Mouse (Mus musculus) common myeloid progenitor, adult 5-6 weeks (primary cell): Measurements from ENCODE around the gene Ncbp2. TPM values are rescaled to one million over a fixed set of nuclear protein-coding genes. Genes with fewer than 3 reads are reported as not detected.

Experiments
- ATAC-seq: replicated peaks from 2 replicates; pipeline ENCODE4 v1.8.0; 2016; ENCODE audit warnings: low read depth, mild to moderate bottlenecking, moderate TSS enrichment, inconsistent platforms; ENCODE audit not compliant: poor library complexity, severe bottlenecking
- total RNA-seq: library from RNA; stranded (forward); fragments of 200-1000, 187-1606 nt; gene quantifications from 2 replicates; pipeline ENCODE4 v1.2.3, GENCODE M21; 2017

Gene Ncbp2
- 40.9 and 46.7 TPM in 2 replicates for total RNA-seq

DNA sequence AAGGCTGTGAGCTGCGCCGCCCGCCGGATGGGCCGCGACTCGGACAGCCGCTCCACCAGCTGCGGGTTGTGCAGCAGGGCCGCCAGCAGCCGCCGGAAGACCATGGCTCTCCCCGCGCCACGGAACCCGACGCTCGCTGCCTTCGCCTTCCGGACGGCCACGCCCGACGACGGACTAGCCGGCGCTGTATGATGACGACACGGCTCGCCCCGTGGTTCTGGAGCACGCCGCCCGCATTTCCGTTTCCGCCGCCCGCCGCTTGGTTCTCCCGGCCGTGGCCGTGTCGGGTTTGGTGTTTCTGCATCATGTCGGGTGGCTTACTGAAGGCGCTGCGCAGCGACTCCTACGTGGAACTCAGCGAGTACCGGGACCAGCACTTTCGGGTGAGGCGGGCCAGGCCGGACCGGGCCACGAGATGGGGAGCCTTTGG is at the start of gene Ncbp2, which contains the start of gene 0610012G03Rik:
Gene Ncbp2 (plus strand): TSS at position 169 of the 430 bp plus-strand sequence.
Gene 0610012G03Rik (minus strand): TSS at position 150 of the 430 bp plus-strand sequence.
- peak; percentile 91 for ATAC-seq

- no peak for ATAC-seq
Observed at GRCm38 (mm10) chr16:31898546-31899326, 49.6 kb upstream of the Ncbp2 start.

DNA sequence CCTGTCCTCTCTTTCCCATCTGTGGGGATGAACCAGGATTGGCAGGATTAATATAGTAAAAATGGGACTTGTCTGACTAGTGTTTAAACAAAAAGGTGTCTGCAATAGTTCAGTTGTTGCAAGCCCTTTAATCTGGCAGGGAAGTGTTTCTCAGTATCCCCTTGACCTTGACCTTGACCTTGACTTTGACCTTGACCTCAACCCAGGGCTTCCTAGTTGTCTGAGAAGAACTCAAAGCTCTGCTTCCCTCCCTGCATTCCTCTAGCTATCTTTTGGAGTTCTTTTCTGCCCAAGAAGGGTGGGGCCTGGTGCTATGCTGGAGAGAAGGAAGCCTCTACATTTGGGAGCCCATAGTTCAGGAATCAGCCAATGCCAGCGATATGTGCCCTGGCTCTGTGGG is 46.4 kb upstream of the Ncbp2 start:
- ATAC-seq: no peak

DNA sequence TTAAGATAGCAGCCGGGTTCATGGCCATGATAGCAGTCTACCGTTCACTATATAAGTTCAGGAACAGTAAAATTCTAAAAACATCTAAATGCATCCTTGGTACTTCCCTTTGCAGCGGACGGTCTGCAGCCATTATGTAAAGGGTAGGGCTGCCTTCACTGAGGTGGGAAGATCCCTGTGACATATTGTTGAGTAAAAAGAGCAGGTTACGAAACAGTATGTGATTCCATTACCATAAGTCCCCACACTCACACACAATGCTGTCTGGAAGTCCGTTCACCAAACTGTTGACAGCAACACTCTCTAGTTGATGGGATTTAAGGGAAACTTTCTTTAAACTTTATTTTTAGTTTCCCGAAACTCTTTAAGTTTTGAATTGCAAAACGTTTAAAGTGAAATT is 45.1 kb upstream of the Ncbp2 start:
- ATAC-seq: no peak

- no peak for ATAC-seq
Observed at GRCm38 (mm10) chr16:31905331-31905730, 43.0 kb upstream of the Ncbp2 start.

- peak; percentile 22 for ATAC-seq
Observed at GRCm38 (mm10) chr16:31905891-31906825, 42.2 kb upstream of the Ncbp2 start.

GRCm38 (mm10) chr16:31906896-31907295 is 41.4 kb upstream of the Ncbp2 start:
- ATAC-seq: peak; percentile 80

- ATAC-seq: no peak
Observed at GRCm38 (mm10) chr16:31908959-31909358, 39.4 kb upstream of the Ncbp2 start.

- ATAC-seq: no peak
Observed at GRCm38 (mm10) chr16:31910281-31910847, 37.9 kb upstream of the Ncbp2 start.

DNA sequence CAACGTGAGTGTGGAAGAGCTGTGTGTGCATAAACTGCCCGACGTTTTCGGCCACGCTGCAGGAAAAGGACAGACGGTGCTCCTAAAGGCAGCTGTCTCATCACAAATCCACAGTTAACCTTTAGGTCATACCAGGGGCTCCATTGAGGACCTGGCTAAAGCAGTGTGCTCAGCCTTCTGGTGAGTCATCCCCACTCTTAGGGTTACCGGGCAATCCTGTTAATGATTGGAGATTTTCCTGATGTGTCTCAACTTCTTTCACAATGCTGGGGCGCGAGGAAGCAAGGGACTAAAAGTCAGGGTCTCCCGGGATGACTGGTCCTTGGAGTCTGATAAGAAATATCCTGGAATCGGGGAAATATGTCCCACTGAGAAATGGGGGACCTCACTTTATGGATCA is 30.5 kb upstream of the Ncbp2 start:
- no peak for ATAC-seq

DNA sequence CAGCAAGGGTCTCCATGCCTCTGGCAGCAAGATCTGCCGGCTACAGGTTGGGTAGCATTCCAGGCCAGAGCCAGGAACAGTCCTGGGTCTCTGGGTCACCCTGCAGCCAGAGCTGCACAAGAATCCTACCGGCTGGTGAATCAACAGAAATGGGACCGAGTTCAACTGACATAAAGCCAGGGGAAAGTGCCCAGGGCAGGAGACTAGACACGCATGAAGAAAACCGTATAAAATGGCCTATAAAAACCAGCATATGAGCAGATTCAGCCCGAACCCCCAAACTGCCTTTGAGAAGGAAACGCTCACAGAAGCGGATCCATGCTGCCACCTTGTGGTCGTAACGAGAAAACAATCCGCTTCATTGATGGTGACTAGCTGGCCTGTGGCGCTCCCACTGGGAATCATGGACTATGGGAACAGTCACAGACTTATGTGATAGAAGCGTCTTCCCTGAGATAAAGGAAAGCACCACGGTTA is 30.0 kb upstream of the Ncbp2 start:
- peak; percentile 95 for ATAC-seq

- no peak for ATAC-seq
Observed at GRCm38 (mm10) chr16:31924368-31924767, 23.9 kb upstream of the Ncbp2 start.

- ATAC-seq: no peak
Observed at GRCm38 (mm10) chr16:31926091-31926490, 22.2 kb upstream of the Ncbp2 start.

DNA sequence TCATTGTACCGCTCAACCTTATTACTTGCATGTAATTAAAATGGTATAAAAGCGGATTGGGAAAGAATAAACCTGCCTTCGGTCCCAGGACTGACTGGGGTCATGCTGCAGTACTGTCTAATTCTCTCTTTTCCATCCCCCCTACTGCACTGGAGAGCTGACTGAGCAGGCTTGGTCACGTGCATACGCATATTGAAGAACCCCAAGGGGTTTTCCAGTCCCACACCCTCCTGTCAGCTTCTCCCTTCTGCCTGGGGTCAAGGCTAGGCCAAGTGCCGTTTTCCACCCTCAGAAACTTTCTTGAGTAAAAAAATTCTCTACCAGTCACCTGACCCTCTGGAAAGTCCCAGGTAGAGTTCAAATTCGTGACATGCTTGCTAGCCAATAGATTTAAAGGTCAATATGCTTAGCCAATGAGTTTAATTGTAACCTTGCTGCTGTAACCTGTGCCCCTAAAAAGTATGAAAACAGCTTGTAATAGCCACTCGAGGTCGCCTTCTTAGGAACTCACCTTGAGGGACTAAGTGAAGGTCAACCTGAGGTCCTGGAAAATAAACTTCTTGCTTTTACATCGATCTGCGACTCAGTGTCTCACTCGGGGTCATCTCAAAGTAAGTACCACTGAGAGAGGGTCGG is 21.6 kb upstream of the Ncbp2 start:
- ATAC-seq: no peak

DNA sequence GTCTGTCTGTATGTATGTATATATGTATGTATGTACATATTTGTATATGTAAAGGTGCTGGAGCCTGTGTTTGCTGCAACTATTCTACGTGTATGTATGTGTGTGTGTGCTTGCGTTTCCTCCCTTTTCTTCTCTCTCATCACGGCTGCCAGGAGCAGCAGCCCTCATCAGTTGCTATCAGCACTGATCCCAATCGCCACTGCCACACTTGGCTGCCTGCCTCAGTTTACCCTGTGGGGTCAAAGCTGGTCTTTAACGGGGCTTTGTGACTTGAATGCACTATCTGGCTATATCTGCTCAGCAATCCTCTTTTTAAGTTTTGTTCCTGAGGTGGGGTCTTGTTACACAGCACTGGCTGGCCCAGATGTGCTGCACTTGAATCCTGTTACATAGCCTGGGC is 20.9 kb upstream of the Ncbp2 start:
- no peak for ATAC-seq

DNA sequence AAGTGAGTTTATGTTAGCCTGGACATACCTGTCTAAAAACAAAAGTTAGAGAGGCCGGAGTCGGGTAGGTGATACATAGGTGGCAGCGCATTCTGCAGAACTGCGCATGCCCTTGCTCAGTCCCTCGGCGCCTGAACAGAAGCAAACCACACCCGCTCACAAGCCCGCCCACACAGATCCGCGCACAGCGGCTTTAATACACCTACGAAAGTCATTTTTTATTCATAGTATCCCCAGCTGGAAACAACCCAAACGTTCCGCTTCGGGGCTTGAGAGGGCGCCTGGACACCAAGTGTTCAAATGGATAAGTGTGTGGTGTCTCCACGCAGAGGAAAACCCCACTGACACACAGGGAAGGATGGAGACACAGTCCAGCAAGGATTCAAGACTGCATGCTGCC is 17.0 kb upstream of the Ncbp2 start:
- ATAC-seq: no peak

DNA sequence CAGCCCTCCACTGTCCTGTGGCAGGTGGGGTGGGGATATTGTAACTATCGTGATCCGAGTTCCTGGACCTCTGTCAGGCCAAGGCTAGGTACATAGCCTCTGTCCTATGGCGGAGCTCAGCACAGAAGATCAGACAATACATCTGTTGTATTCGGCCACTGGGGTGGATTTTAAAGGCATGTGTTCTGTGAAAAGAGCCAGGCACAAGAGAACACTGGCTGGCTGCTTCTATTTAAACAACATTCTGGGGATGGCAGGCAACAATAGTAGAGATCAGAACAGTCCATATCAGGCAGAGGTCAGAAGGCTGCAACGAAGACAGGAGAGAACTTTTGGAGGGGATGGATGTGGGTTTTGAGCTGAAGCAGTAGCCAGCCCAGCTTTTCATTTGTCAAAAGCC is 16.1 kb upstream of the Ncbp2 start:
- ATAC-seq: no peak

DNA sequence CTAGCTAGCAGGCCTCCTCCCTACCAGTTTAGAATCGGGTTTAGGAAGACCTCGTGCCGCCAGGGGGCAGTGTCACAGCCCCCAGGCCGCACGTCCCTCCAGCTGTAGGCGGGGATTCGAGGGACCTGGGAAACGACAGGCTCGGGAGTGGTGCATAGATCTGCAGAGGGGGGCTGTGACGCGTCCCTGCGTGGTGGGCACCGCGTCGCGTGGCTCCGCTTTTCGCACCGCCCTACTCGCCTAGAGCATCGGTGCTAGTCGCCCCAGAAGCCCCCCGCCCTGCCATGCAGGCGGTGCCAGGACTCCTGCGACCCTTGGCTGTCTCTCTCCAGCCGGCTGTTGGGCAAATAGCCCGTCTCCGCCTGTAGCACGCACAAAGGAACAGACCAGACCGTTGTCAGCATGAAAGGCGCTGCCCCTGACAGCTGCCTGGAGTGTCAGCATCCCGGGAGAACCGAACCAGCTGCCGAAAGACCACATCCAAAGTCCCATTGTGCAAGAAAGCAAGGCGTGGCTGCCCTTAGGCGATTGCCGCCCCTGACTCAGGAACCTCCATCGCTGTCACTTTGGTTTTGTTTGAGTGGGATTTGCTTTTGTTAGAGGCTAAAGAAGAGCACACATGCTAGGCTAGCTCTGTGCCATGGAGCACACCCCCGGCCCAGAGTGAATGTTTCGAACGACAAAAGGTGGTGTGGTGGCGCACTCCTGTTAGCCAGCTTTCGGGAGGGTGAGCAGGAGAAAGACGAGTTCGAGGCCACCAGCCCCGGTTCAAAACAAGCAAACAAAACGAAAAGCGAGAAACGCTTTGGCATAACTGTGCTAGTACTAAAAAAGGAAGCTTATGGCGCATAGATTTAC is 15.2 kb upstream of the Ncbp2 start:
- ATAC-seq: peak; percentile 90
